In the genomic region with DNA sequence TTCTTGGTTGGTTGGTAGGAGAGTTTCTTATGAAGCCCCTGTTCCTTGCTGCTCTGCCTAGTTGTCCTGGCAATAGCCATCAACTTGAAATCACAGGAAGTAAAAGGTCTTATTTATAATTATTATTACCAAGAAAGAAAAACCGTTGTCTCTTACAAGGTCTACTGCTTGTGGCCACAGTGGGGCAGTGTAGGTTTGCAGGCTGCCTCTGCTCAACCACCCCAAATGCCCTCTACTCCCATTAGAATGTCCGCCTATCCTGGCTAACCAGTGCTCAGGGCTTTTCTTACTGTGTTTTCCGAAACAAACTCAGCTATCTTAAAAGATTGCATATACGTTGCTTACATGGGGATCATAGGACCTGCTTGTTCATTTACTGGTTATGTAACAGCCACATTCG, we compare ENCODE assay signal across 8 mouse cellular contexts.
A peak's percentile ranks its signal among the peaks of the same experiment; 100 is the strongest.
DNase-seq lines count a peak whose midpoint lies in the region; ATAC-seq and TF ChIP-seq lines count a peak whose summit lies in the region.

No protein-coding gene starts in this region.

- no peaks in the 10 kb centered on the region; the same call in 1 of the 2 replicates for H3K9me3 ChIP-seq in heart, embryonic 12.5 days (replicated peaks)

- no peak overlapping the region for H3K4me3 ChIP-seq in heart, embryonic 12.5 days
- no peak overlapping the region for H3K4me3 ChIP-seq in spleen, adult 2 months (ENCODE audit: extremely low read depth, insufficient read depth, insufficient read length)

- TF ChIP-seq CTCF in spleen, adult 2 months (IDR thresholded peaks at IDR 0.05; ENCODE audit: extremely low read depth, insufficient read depth, insufficient read length, insufficient replicate concordance): peak; percentile 10; the same call in 1 of the 2 replicates

- TF ChIP-seq POLR2A in spleen, adult 2 months (IDR thresholded peaks at IDR 0.05; ENCODE audit: low read depth, low read length): no peak

- ATAC-seq in heart, embryonic 12.5 days (ENCODE audit: insufficient number of reproducible peaks, low FRiP score): no peak

- H3K27me3 ChIP-seq in heart, embryonic 12.5 days (replicated peaks): no peaks in the 10 kb centered on the region
- no peaks in the 10 kb centered on the region for H3K27me3 ChIP-seq in spleen, adult 2 months (ENCODE audit: control insufficient read depth, insufficient read depth, low read length)

- H3K4me2 ChIP-seq in heart, embryonic 12.5 days: no peak overlapping the region

- H3K4me1 ChIP-seq in heart, embryonic 12.5 days (replicated peaks): no peaks in the 10 kb centered on the region
- no peaks in the 10 kb centered on the region for H3K4me1 ChIP-seq in spleen, adult 2 months (ENCODE audit: control insufficient read depth, insufficient read depth, insufficient read length)

- no peak overlapping the region for H3K27ac ChIP-seq in heart, embryonic 12.5 days (ENCODE audit: poor library complexity, severe bottlenecking)
- H3K27ac ChIP-seq in spleen, adult 2 months (ENCODE audit: insufficient read depth, low read length): no peak overlapping the region

- H3K36me3 ChIP-seq in heart, embryonic 12.5 days: peaks cover 7% of the 10 kb centered on the region
- H3K36me3 ChIP-seq in spleen, adult 2 months (ENCODE audit: control insufficient read depth, insufficient read depth, low read length): no peaks in the 10 kb centered on the region; the same call in 1 of the 2 replicates

- peak; percentile 20 to 49 for DNase-seq in heart, adult 18-20 months
- no peak for DNase-seq in spleen, adult 2 months (ENCODE audit: low read depth in 1 of 2, low spot score in 2 of 2)
- no peak for DNase-seq in spleen, adult 18-20 months
- peak; percentile 65 to 74 for DNase-seq in adrenal gland, postnatal 36 days
- peak; percentile 58 for DNase-seq in kidney, adult 9 months
- peak; percentile 38 for DNase-seq in retina, postnatal 1 day
- no peak for DNase-seq in frontal cortex, postnatal 14 days (ENCODE audit: low spot score in 2 of 2)

- H3K9ac ChIP-seq in heart, embryonic 12.5 days: no peak overlapping the region

- 69% methylated on average over 5 of the region's 5 CpGs for WGBS in heart, embryonic 12.5 days
- WGBS in spleen, adult 2 months: 71% methylated on average over 5 of the region's 5 CpGs

Comparison
In these comparisons a context has a peak if more than half of its experiments do, and no peak if none do; other contexts are left out.
1. DNase-seq: peak in heart, adult 18-20 months (2 of 2), adrenal gland, postnatal 36 days (2 of 2), kidney, adult 9 months (single experiment) and retina, postnatal 1 day (single experiment); none in spleen, adult 2 months (0 of 2), spleen, adult 18-20 months (0 of 2) and frontal cortex, postnatal 14 days (0 of 2).